ENCODE assay signal across 8 mouse cellular contexts in the genomic region with DNA sequence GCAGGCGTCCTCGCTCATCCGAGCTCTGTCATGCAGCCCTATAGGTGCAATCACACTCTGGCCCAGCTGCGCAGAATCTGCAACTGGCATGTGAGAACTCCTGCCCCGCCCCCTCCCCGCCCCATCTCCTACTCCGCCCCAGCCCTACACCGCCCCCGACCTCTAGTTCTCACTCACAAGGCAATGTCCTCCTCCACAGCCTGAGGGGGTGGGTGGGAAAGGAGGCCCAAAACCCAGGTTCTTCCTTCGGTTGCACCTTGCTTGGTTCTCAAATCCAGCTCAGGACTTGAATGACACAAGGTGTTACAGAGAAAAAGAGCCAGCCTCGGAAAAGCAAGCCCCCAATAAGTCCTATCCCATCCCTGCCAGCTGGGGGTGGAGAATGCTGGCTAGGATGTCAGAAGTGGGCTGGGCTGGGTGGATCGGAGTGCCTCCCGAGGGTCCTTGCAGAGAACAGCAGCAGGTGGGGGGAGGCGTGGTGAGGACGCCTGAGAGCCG. TPM values are rescaled to one million over a fixed set of nuclear protein-coding genes. Genes with fewer than 3 reads are reported as not detected.
DNase-seq lines count a peak whose midpoint lies in the region; ATAC-seq and TF ChIP-seq lines count a peak whose summit lies in the region.

No protein-coding gene starts in this region.

- peaks cover 87% of the 10 kb centered on the region for H3K27me3 ChIP-seq in forebrain, embryonic 10.5 days (ENCODE audit: poor library complexity, severe bottlenecking)
- peaks cover 92% of the 10 kb centered on the region for H3K27me3 ChIP-seq in midbrain, embryonic 10.5 days (ENCODE audit: low read depth, poor library complexity, severe bottlenecking)
- H3K27me3 ChIP-seq in stomach, embryonic 15.5 days (replicated peaks) = peaks cover 42% of the 10 kb centered on the region

- H3K4me3 ChIP-seq in forebrain, embryonic 10.5 days = peak overlapping the region; percentile 65
- peak overlapping the region; percentile 72 for H3K4me3 ChIP-seq in layer of hippocampus, adult 2 months
- H3K4me3 ChIP-seq in midbrain, embryonic 10.5 days = peak overlapping the region; percentile 65
- H3K4me3 ChIP-seq in stomach, embryonic 15.5 days (replicated peaks) = peak overlapping the region; percentile 16; the same call in 1 of the 2 replicates

- no peak for TF ChIP-seq CTCF in layer of hippocampus, adult 2 months (conservative IDR thresholded peaks at IDR 0.05)

- H3K9me3 ChIP-seq in forebrain, embryonic 10.5 days = peaks cover 5% of the 10 kb centered on the region; the same call in 1 of the 2 replicates
- H3K9me3 ChIP-seq in midbrain, embryonic 10.5 days (replicated peaks) = 0 out of 2 replicates have a peak, but pooled peaks cover 6% of the 10 kb centered on the region
- H3K9me3 ChIP-seq in stomach, embryonic 15.5 days = no peaks in the 10 kb centered on the region

- H3K9ac ChIP-seq in stomach, embryonic 15.5 days = no peak overlapping the region

- peak overlapping the region; percentile 87 for H3K4me2 ChIP-seq in stomach, embryonic 15.5 days

- H3K27ac ChIP-seq in forebrain, embryonic 10.5 days = no peak overlapping the region
- H3K27ac ChIP-seq in layer of hippocampus, adult 2 months = peak overlapping the region; percentile 97
- no peak overlapping the region for H3K27ac ChIP-seq in midbrain, embryonic 10.5 days (replicated peaks)
- no peak overlapping the region for H3K27ac ChIP-seq in stomach, embryonic 15.5 days

- peaks cover 38% of the 10 kb centered on the region for H3K4me1 ChIP-seq in forebrain, embryonic 10.5 days
- peaks cover 37% of the 10 kb centered on the region for H3K4me1 ChIP-seq in midbrain, embryonic 10.5 days
- peaks cover 23% of the 10 kb centered on the region for H3K4me1 ChIP-seq in stomach, embryonic 15.5 days

- ATAC-seq in stomach, embryonic 15.5 days (ENCODE audit: insufficient read depth, low FRiP score, low read depth) = peak; percentile 69

- peak; percentile 23 for DNase-seq in adrenal gland, postnatal 14 days
- DNase-seq in adrenal gland, adult 18-20 months (ENCODE audit: low spot score in 2 of 2) = no peak
- peak; percentile 53 for DNase-seq in CD4-positive helper T cell, adult 2 months (ENCODE audit: low read depth, low spot score)
- peak; percentile 42 for DNase-seq in forebrain, embryonic 10.5 days (ENCODE audit: extremely low spot score, low spot score)
- DNase-seq in layer of hippocampus, adult 2 months (ENCODE audit: low spot score in 2 of 2) = peak; percentile 41 to 57
- peak; percentile 59 for DNase-seq in midbrain, embryonic 10.5 days (ENCODE audit: low spot score)
- no peak for DNase-seq in spleen, adult 18-20 months

- H3K36me3 ChIP-seq in forebrain, embryonic 10.5 days (replicated peaks) = no peaks in the 10 kb centered on the region
- H3K36me3 ChIP-seq in midbrain, embryonic 10.5 days = no peaks in the 10 kb centered on the region
- H3K36me3 ChIP-seq in stomach, embryonic 15.5 days = no peaks in the 10 kb centered on the region

- WGBS in forebrain, embryonic 10.5 days = under 1% methylated on average over 16 of the region's 16 CpGs
- 1% methylated on average over 16 of the region's 16 CpGs for WGBS in midbrain, embryonic 10.5 days
- under 1% methylated on average over 16 of the region's 16 CpGs for WGBS in stomach, embryonic 15.5 days

RNA-seq across cellular contexts. Expression of a gene that starts 1.8 kb away (rescaled TPM):
- total RNA-seq in adrenal gland, postnatal 14 days (2021) = 2.2 and 2.9 TPM in 2 replicates
- total RNA-seq in adrenal gland, adult 18-20 months (2021) = 1 to 10 TPM; 2.1 to 2.4 TPM
- polyA plus RNA-seq in forebrain, embryonic 10.5 days (2016; fragmentation: Nextera tagmentation; extraction: Ambion mirVana) = 0.47 and 0.79 TPM in 2 replicates
- 100 to 1,000 TPM; 172 to 204 TPM for total RNA-seq in layer of hippocampus, adult 2 months (2021)
- 0.28 and 1.1 TPM in 2 replicates for polyA plus RNA-seq in midbrain, embryonic 10.5 days (2016; fragmentation: Nextera tagmentation; extraction: Ambion mirVana)
- 0.36 and 0.44 TPM in 2 replicates for polyA plus RNA-seq in stomach, embryonic 15.5 days (2015; fragmentation: Nextera tagmentation; extraction: Ambion mirVana)

RNA-seq across cellular contexts. Expression of a gene that starts 27.4 kb away (rescaled TPM):
- 8.6 and 12.5 TPM in 2 replicates for total RNA-seq in adrenal gland, postnatal 14 days (2021)
- total RNA-seq in adrenal gland, adult 18-20 months (2021) = 10 to 100 TPM in 1 of 2 experiments, 1 to 10 TPM in 1; 9.6 to 18.3 TPM
- polyA plus RNA-seq in forebrain, embryonic 10.5 days (2016; fragmentation: Nextera tagmentation; extraction: Ambion mirVana) = 2.6 and 2.9 TPM in 2 replicates
- 1 to 10 TPM; 4.7 to 5.6 TPM for total RNA-seq in layer of hippocampus, adult 2 months (2021)
- 2.8 and 4.1 TPM in 2 replicates for polyA plus RNA-seq in midbrain, embryonic 10.5 days (2016; fragmentation: Nextera tagmentation; extraction: Ambion mirVana)
- polyA plus RNA-seq in stomach, embryonic 15.5 days (2015; fragmentation: Nextera tagmentation; extraction: Ambion mirVana) = 12.9 and 14.4 TPM in 2 replicates

RNA-seq across cellular contexts. Expression of a gene that starts 30.3 kb away (rescaled TPM):
- 140 and 146 TPM in 2 replicates for total RNA-seq in adrenal gland, postnatal 14 days (2021)
- total RNA-seq in adrenal gland, adult 18-20 months (2021) = 100 to 1,000 TPM; 119 to 128 TPM
- polyA plus RNA-seq in forebrain, embryonic 10.5 days (2016; fragmentation: Nextera tagmentation; extraction: Ambion mirVana) = 399 and 408 TPM in 2 replicates
- total RNA-seq in layer of hippocampus, adult 2 months (2021) = 100 to 1,000 TPM; 106 to 108 TPM
- 357 and 426 TPM in 2 replicates for polyA plus RNA-seq in midbrain, embryonic 10.5 days (2016; fragmentation: Nextera tagmentation; extraction: Ambion mirVana)
- 306 and 315 TPM in 2 replicates for polyA plus RNA-seq in stomach, embryonic 15.5 days (2015; fragmentation: Nextera tagmentation; extraction: Ambion mirVana)

RNA-seq across cellular contexts. Expression of a gene that starts 34.3 kb away (rescaled TPM):
- total RNA-seq in adrenal gland, postnatal 14 days (2021) = 55.7 and 67.9 TPM in 2 replicates
- 10 to 100 TPM; 32.7 to 38.0 TPM for total RNA-seq in adrenal gland, adult 18-20 months (2021)
- polyA plus RNA-seq in forebrain, embryonic 10.5 days (2016; fragmentation: Nextera tagmentation; extraction: Ambion mirVana) = 0.73 and 1.0 TPM in 2 replicates
- 10 to 100 TPM; 13.0 to 13.4 TPM for total RNA-seq in layer of hippocampus, adult 2 months (2021)
- polyA plus RNA-seq in midbrain, embryonic 10.5 days (2016; fragmentation: Nextera tagmentation; extraction: Ambion mirVana) = 0.64 and 0.70 TPM in 2 replicates
- 1.1 and 1.3 TPM in 2 replicates for polyA plus RNA-seq in stomach, embryonic 15.5 days (2015; fragmentation: Nextera tagmentation; extraction: Ambion mirVana)

RNA-seq across cellular contexts. Expression of a gene that starts 50.0 kb away (rescaled TPM):
- 1,145 and 1,281 TPM in 2 replicates for total RNA-seq in adrenal gland, postnatal 14 days (2021)
- 100 to 1,000 TPM; 849 to 923 TPM for total RNA-seq in adrenal gland, adult 18-20 months (2021)
- 374 and 397 TPM in 2 replicates for polyA plus RNA-seq in forebrain, embryonic 10.5 days (2016; fragmentation: Nextera tagmentation; extraction: Ambion mirVana)
- total RNA-seq in layer of hippocampus, adult 2 months (2021) = 100 to 1,000 TPM; 458 to 462 TPM
- 339 and 383 TPM in 2 replicates for polyA plus RNA-seq in midbrain, embryonic 10.5 days (2016; fragmentation: Nextera tagmentation; extraction: Ambion mirVana)
- 309 and 356 TPM in 2 replicates for polyA plus RNA-seq in stomach, embryonic 15.5 days (2015; fragmentation: Nextera tagmentation; extraction: Ambion mirVana)

Comparison
In these comparisons a context has a peak if more than half of its experiments do, and no peak if none do; other contexts are left out.
1. DNase-seq: peak in adrenal gland, postnatal 14 days (single experiment), CD4-positive helper T cell, adult 2 months (single experiment), forebrain, embryonic 10.5 days (single experiment), layer of hippocampus, adult 2 months (2 of 2) and midbrain, embryonic 10.5 days (single experiment); none in adrenal gland, adult 18-20 months (0 of 2) and spleen, adult 18-20 months (0 of 2).
2. H3K4me3 ChIP-seq: peak in every context shown above with its lines; median percentile 72 in layer of hippocampus, adult 2 months; 65 in forebrain, embryonic 10.5 days; 65 in midbrain, embryonic 10.5 days; 16 in stomach, embryonic 15.5 days.
3. RNA of a gene that starts 1.8 kb away (total RNA-seq): 172 to 204 TPM in layer of hippocampus, adult 2 months; 2.2 to 2.9 TPM in adrenal gland, postnatal 14 days and 2.1 to 2.4 TPM in adrenal gland, adult 18-20 months; every median in the first group is over 10 times any median in the second.